Mouse (Mus musculus) hindbrain, embryonic 15.5 days (tissue): Measurements from ENCODE around the gene Ddx39. TPM values are rescaled to one million over a fixed set of nuclear protein-coding genes. Genes with fewer than 3 reads are reported as not detected.

Source experiments
- ATAC-seq: fragments of 200-750 bp; cut with Nextera tagmentation; 2 replicates; pipeline ENCODE4 v1.8.0; 2017; ENCODE audit warnings: low read depth, moderate number of reproducible peaks, moderate TSS enrichment; ENCODE audit not compliant: low FRiP score
- H3K27ac ChIP-seq: fragments of 300-500 bp; sonication (generic); replicated peaks from 2 replicates; pipeline ENCODE4 v1.5.1; 2015; ENCODE audit warnings: mild to moderate bottlenecking, inconsistent platforms
- H3K27me3 ChIP-seq: fragments of 300-500 bp; sonication (generic); 2 replicates; pipeline ENCODE4 v1.6.1; 2015; ENCODE audit warnings: control low read depth, inconsistent platforms
- H3K36me3 ChIP-seq: fragments of 300-500 bp; sonication (generic); 2 replicates; pipeline ENCODE4 v1.6.1; 2015; ENCODE audit warnings: control low read depth, inconsistent platforms
- H3K4me1 ChIP-seq: fragments of 300-500 bp; sonication (generic); replicated peaks from 2 replicates; pipeline ENCODE4 v1.6.1; 2015; ENCODE audit warnings: control low read depth, inconsistent platforms
- H3K4me2 ChIP-seq: fragments of 300-500 bp; sonication (generic); 2 replicates; pipeline ENCODE4 v1.6.1; 2015; ENCODE audit warnings: moderate library complexity, mild to moderate bottlenecking, inconsistent platforms
- H3K4me3 ChIP-seq: fragments of 300-500 bp; sonication (generic); 2 replicates; pipeline ENCODE4 v1.5.1; 2015; ENCODE audit warnings: mild to moderate bottlenecking, inconsistent platforms
- H3K9ac ChIP-seq: fragments of 300-500 bp; sonication (generic); 2 replicates; pipeline ENCODE4 v1.6.1; 2015; ENCODE audit warnings: inconsistent platforms
- H3K9me3 ChIP-seq: fragments of 300-500 bp; sonication (generic); 2 replicates; pipeline ENCODE4 v1.6.1; 2016; ENCODE audit warnings: control low read depth, inconsistent platforms
- WGBS: fragments of 180-500 bp; shearing (Covaris S2); methylation state at CpG from one replicate; pipeline ENCODE4 v1.1.7; 2015; 5-methylcytosine and 5-hydroxymethylcytosine counted together
- polyA plus RNA-seq: library from polyadenylated mRNA; unstranded; fragments of >200 nt; fragmentation: Nextera tagmentation; extraction: Ambion mirVana; gene quantifications from 2 replicates; pipeline ENCODE4 v1.2.1, GENCODE M21; 2015

Gene Ddx39
- polyA plus RNA-seq = 97.5 and 105 TPM in 2 replicates

DNA sequence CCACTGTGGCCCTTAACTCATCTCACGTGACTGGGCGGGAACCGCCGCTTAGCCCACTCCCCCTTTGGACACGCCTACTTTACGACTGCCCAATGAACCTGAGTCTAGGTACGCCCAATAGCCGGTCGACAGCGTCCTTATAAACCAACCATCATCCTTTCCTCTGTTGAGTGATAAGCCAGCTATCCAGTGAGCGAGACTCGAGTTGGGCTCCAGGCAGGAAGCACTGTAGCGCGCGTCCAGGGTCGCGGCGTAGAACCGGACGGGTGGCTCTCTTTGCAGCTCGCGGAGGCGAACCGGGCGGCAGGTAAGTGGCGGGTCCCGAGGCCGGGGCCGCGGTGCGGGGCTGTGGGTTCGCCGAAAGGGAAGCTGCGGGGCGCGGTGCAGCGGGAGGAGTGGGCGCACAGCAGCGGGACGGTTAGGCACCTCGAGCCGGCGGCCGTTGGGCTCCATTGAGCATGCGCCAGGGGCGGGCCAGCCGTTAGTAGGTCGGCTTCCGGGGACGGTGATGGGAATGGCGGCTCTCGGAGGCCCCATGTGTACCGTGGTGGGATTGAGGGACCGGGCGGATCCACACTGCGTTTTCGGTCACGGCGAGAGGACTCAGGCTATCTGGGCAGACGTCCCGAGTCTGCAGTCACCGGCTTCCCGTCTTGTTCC, at the start of gene Ddx39:
Ddx39 (plus strand) TSS at position 147 of the 660 bp plus-strand sequence.
- Histone ChIP-seq H3K4me2 (peak within 1 kb of the TSS; percentile 89), H3K4me3 (peak within 1 kb of the TSS; percentile 80), H3K9me3 (no peaks in the 10 kb centered on the region), H3K36me3 (peaks cover 9% of the 10 kb centered on the region), H3K27ac (peak within 1 kb of the TSS; percentile 94), H3K4me1 (peaks cover 18% of the 10 kb centered on the region), H3K9ac (peak within 1 kb of the TSS; percentile 75), H3K27me3 (no peaks in the 10 kb centered on the region)
- under 1% methylated on average over 58 of the region's 63 CpGs for WGBS
- peak; percentile 100 for ATAC-seq

DNA sequence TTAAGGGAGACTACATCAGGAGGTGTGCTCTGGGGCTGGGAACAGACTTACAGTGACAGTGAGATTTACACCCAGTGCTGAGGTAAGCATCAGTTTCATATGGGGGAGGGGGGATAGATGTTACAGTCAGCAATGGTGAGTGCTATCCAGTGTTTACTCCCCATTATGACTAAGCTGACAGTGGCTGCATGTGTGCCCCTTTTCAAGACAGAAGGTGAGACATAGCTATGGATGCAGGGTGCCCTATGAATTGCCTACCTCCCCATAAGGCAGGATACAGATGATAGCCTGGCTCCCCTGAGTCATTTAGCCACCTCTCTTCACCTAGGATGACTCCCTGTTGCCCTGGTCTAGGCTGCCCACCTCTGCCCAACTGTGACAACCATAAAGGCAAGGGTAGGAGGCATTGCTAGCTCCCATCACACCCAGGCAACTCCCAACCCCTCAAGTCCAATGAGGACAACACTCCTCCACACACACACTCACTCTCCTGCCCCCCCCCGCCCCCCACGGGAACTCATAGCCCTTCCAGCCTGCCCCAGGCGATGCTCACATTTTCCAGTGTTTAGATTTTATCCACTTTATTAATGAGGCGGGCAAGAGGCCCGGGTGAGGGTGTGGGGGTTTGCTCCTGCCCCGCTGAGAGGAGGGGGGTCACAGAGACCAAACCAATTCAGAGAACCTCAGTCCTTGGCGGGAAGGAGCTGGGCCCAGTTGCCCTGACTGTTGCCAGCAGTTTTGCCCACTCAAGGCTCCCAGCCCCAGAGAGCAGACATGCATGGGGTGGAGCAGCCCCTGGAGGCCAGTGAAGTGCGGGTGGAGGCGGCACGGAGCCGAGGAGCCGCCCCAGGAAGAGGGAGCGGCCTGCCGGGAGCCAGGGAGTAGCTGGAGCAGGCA, 48.8 kb upstream of the Ddx39 start, which contains the start of gene Ptger1:
Ptger1 (plus strand) TSS at position 710 of the 897 bp plus-strand sequence.
- Histone ChIP-seq H3K27me3 (no peaks in the 10 kb centered on the region), H3K27ac (peak within 1 kb of the TSS; percentile 5; the same call in 1 of the 2 replicates), H3K9me3 (no peaks in the 10 kb centered on the region), H3K36me3 (peaks cover 13% of the 10 kb centered on the region), H3K9ac (no peak within 1 kb of the TSS), H3K4me3 (no peak within 1 kb of the TSS), H3K4me1 (peaks cover 48% of the 10 kb centered on the region), H3K4me2 (no peak within 1 kb of the TSS)
- 41% methylated on average over 14 of the region's 14 CpGs for WGBS
- ATAC-seq = no peak

DNA sequence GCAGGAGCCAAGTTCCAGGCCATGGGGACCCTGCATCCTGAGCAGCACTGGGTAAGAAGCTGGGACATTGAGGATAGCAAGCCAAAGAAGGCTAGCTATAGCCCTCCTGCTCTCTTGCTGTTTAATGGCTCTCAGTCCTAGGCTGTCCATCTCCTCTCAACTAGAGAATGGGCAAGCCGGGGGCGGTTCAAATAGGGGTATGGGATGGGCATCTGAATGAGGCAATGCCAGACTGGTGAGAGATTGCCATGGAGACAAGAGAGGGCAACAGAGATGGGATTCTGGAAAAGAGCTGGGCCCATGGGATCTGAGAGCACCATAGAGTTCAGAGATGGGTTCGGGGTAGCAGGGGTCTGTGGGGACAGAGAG, 48.1 kb upstream of the Ddx39 start:
- ATAC-seq = no peak
- Histone ChIP-seq H3K4me1 (peaks cover 43% of the 10 kb centered on the region), H3K4me2 (no peak overlapping the region), H3K36me3 (peaks cover 19% of the 10 kb centered on the region), H3K9ac (no peak overlapping the region), H3K4me3 (no peak overlapping the region), H3K27ac (peak overlapping the region; percentile 5; the same call in 1 of the 2 replicates), H3K9me3 (no peaks in the 10 kb centered on the region), H3K27me3 (no peaks in the 10 kb centered on the region)
- 75% methylated on average over 3 of the region's 3 CpGs for WGBS

DNA sequence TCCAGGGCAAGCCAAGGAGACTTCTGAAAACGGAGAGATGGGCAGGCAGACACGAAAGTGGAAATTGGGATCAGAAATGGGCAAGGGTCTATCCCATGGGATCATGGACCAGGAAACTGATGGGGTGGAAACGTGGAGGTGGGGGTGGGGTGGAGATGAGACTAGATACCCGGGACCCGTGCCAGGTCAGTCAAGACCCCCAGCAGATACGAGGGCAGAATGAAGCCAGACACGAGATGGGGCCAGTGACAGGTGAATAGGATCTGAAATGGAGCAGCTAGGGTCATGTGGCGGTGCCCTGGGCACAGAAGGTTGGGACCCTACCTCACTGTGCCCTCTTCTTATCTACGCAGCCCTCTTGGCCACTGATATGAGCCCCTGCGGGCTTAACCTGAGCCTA, 47.5 kb upstream of the Ddx39 start:
- peaks cover 26% of the 10 kb centered on the region for H3K36me3 ChIP-seq
- H3K27ac ChIP-seq = peak overlapping the region; percentile 57; the same call in 1 of the 2 replicates
- H3K4me1 ChIP-seq = peaks cover 37% of the 10 kb centered on the region
- 81% methylated on average over 10 of the region's 10 CpGs for WGBS
- no peak for ATAC-seq
- no peaks in the 10 kb centered on the region for H3K27me3 ChIP-seq
- H3K4me2 ChIP-seq = peak overlapping the region; percentile 66
- H3K9me3 ChIP-seq = no peaks in the 10 kb centered on the region
- no peak overlapping the region for H3K9ac ChIP-seq
- no peak overlapping the region for H3K4me3 ChIP-seq

DNA sequence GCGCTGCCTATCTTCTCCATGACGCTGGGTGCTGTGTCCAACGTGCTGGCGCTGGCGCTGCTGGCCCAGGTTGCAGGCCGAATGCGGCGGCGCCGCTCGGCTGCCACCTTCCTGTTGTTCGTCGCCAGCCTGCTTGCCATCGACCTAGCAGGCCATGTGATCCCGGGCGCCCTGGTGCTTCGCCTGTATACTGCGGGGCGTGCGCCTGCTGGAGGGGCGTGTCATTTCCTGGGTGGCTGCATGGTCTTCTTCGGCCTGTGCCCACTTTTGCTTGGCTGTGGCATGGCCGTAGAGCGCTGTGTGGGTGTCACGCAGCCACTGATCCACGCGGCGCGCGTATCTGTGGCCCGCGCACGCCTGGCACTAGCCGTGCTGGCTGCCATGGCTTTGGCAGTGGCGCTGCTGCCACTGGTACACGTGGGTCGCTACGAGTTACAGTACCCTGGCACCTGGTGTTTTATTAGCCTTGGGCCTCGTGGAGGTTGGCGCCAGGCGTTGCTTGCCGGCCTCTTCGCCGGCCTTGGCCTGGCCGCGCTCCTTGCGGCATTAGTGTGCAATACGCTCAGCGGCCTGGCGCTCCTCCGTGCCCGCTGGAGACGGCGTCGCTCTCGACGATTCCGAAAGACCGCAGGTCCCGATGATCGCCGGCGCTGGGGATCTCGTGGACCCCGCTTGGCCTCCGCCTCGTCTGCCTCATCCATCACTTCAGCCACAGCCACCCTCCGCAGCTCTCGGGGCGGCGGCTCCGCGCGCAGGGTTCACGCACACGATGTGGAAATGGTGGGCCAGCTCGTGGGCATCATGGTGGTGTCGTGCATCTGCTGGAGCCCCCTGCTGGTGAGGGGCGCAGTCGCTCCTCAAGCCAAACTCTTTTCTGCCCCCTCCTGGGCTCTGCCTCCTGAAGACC, 46.7 kb upstream of the Ddx39 start:
- ATAC-seq = peak; percentile 46
- peak overlapping the region; percentile 66 for H3K4me2 ChIP-seq
- WGBS = 20% methylated on average over 80 of the region's 80 CpGs
- H3K9me3 ChIP-seq = no peaks in the 10 kb centered on the region
- no peaks in the 10 kb centered on the region for H3K27me3 ChIP-seq
- peaks cover 35% of the 10 kb centered on the region for H3K4me1 ChIP-seq
- H3K4me3 ChIP-seq = peak overlapping the region; percentile 32
- peak overlapping the region; percentile 57 for H3K27ac ChIP-seq
- peak overlapping the region; percentile 38 for H3K9ac ChIP-seq
- H3K36me3 ChIP-seq = peaks cover 33% of the 10 kb centered on the region

DNA sequence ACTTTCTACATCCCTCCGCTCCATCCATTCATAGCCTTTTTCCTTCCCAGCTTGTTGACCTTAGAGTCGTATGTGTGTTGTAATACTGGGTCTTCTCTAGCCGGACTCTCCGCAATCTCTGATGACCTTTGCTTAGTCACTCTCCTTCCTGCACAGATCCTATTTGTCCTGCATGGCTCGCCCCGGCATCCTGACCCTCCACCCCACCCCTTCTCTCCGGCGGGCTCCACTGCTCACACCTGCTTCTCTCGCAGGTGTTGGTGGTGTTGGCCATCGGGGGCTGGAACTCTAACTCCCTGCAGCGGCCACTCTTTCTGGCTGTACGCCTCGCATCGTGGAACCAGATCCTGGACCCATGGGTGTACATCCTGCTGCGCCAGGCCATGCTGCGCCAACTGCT, 46.0 kb upstream of the Ddx39 start:
- no peak overlapping the region for H3K27ac ChIP-seq
- ATAC-seq = no peak
- H3K36me3 ChIP-seq = peaks cover 35% of the 10 kb centered on the region
- peaks cover 35% of the 10 kb centered on the region for H3K4me1 ChIP-seq
- 78% methylated on average over 16 of the region's 16 CpGs for WGBS
- H3K9me3 ChIP-seq = no peaks in the 10 kb centered on the region
- H3K4me3 ChIP-seq = no peak overlapping the region
- H3K27me3 ChIP-seq = no peaks in the 10 kb centered on the region
- H3K4me2 ChIP-seq = peak overlapping the region; percentile 66; the same call in 1 of the 2 replicates
- H3K9ac ChIP-seq = no peak overlapping the region

DNA sequence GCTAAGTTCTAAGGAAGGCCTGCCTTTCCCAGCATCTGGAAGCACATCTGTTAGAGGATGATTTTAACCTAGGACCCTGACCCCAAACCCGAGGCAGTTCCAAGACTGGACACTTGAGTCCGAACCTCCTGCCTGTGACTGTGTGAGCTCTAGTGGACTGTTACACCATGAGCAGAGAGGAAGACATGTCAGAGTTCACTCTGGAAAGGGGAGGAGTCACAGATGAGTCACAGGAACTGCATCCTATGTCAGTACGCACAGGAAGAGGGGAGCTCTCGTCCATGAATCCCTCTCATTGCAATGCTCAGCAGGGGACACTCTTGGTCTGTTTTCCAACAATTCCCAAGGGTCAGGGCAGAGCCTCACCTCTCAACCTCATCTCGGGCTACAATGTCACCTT, 42.0 kb upstream of the Ddx39 start:
- H3K9me3 ChIP-seq = no peaks in the 10 kb centered on the region
- peaks cover 8% of the 10 kb centered on the region for H3K4me1 ChIP-seq
- no peak overlapping the region for H3K27ac ChIP-seq
- H3K4me2 ChIP-seq = no peak overlapping the region
- 62% methylated on average over 5 of the region's 5 CpGs for WGBS
- peaks cover 59% of the 10 kb centered on the region for H3K36me3 ChIP-seq
- no peak overlapping the region for H3K9ac ChIP-seq
- H3K4me3 ChIP-seq = no peak overlapping the region
- no peak for ATAC-seq
- no peaks in the 10 kb centered on the region for H3K27me3 ChIP-seq

DNA sequence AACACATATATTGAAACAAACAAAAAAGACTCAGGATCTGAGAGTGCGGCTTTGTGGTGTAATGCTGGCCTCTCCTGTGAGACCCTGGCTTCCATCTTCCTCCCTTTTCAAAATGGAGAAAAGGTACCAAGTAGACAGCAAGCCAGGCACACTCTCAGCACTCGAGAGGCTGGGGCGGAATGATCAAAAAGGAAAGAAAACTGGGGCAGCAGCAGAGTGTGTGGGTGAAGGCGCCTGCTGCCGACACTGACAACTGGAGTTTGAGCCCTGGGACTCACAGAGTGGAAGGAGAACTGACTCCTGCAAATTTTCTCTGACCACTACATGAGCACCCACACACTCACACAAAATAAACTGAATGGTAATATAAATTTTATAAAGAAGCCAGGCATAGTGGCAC, 40.5 kb upstream of the Ddx39 start:
- Histone ChIP-seq H3K4me3 (no peak overlapping the region), H3K36me3 (peaks cover 75% of the 10 kb centered on the region)

DNA sequence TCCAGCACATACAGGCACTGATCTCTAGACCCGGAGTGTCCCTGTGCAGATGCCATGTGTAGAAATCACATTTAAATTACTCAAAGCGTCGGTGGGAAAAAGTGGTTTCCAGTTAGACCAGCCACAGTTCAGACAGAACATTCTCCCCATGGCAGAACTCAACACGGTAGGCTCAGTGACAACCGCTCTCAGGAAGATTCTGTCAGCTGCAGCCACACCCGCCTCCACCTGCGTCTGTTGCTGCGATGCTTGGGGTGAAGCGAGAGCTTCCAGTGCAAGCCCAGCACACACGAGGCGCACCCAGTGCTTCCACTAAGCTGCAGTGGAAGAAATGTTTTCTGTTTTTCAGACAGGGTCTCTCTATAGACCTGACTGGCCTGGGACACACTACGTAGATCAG, 35.1 kb upstream of the Ddx39 start:
- no peak overlapping the region for H3K9ac ChIP-seq
- WGBS = 93% methylated on average over 12 of the region's 12 CpGs
- H3K4me3 ChIP-seq = no peak overlapping the region
- H3K27me3 ChIP-seq = no peaks in the 10 kb centered on the region
- peaks cover 91% of the 10 kb centered on the region for H3K36me3 ChIP-seq
- H3K27ac ChIP-seq = no peak overlapping the region
- H3K4me2 ChIP-seq = no peak overlapping the region
- no peaks in the 10 kb centered on the region for H3K4me1 ChIP-seq
- no peak for ATAC-seq
- H3K9me3 ChIP-seq = no peaks in the 10 kb centered on the region

More for the DNA sequence above, 40.5 kb upstream of the Ddx39 start:
- WGBS = 91% methylated on average over 5 of the region's 5 CpGs
- no peak for ATAC-seq
- H3K9me3 ChIP-seq = no peaks in the 10 kb centered on the region
- no peaks in the 10 kb centered on the region for H3K4me1 ChIP-seq
- H3K27me3 ChIP-seq = no peaks in the 10 kb centered on the region
- no peak overlapping the region for H3K9ac ChIP-seq
- no peak overlapping the region for H3K4me2 ChIP-seq
- H3K27ac ChIP-seq = no peak overlapping the region

DNA sequence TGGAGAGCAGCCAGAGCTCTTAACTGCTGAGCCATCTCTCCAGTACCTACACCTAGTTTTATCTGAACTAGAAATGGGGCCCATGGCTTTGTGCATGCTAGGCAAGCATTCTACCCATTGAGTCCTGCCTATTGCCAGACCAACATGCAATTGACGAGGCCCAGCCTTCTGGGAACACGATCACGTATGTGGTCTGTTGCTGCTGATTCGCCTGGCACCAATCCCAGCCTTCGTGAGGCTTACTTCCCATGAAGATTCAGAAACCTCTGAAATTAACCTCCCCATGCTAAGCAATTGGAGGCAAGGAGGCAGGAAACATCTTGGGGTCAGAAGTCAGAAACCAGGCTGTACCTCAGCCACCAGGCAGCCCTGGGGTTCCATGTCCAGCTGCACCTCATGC, 34.4 kb upstream of the Ddx39 start:
- Histone ChIP-seq H3K27ac (no peak overlapping the region), H3K4me1 (no peaks in the 10 kb centered on the region)
- no peak for ATAC-seq

DNA sequence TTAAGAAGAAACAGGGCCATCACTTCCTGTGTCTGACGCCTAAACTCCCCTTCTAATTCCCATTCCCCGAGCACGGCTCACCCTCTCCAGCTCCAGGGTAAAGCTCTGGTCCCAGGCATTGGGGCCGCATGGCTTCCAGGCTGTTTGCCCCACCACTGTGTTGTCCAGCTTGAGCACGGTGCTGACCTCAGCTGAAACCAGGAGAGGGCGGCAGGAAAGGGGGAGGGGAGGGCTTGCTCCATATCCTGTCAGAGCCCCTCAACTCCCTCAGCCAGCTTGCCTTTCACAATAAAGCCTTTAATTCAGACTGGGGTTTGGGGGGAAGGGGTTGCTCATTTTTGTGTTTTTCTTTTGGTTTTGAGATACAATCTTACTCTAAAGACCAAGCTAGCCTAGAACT, 33.9 kb upstream of the Ddx39 start:
- no peaks in the 10 kb centered on the region for H3K27me3 ChIP-seq
- H3K4me2 ChIP-seq = no peak overlapping the region
- no peak overlapping the region for H3K4me3 ChIP-seq
- H3K4me1 ChIP-seq = no peaks in the 10 kb centered on the region
- H3K9me3 ChIP-seq = no peaks in the 10 kb centered on the region
- WGBS = 49% methylated on average over 6 of the region's 6 CpGs
- no peak for ATAC-seq
- H3K36me3 ChIP-seq = peaks cover 86% of the 10 kb centered on the region
- H3K9ac ChIP-seq = no peak overlapping the region
- no peak overlapping the region for H3K27ac ChIP-seq

More for the DNA sequence above, 34.4 kb upstream of the Ddx39 start:
- no peaks in the 10 kb centered on the region for H3K27me3 ChIP-seq
- H3K36me3 ChIP-seq = peaks cover 86% of the 10 kb centered on the region
- no peak overlapping the region for H3K4me3 ChIP-seq
- H3K9me3 ChIP-seq = no peaks in the 10 kb centered on the region
- no peak overlapping the region for H3K4me2 ChIP-seq
- 88% methylated on average over 5 of the region's 5 CpGs for WGBS
- no peak overlapping the region for H3K9ac ChIP-seq
